Mouse (Mus musculus) neural tube, embryonic 14.5 days (tissue): ENCODE data around the gene Olfr763. TPM values are rescaled to one million over a fixed set of nuclear protein-coding genes. Genes with fewer than 3 reads are reported as not detected.

Experiments
- ATAC-seq: fragments of 200-750 bp; cut with Nextera tagmentation; 2 replicates; pipeline ENCODE4 v1.8.0; 2017; ENCODE audit warnings: low read depth, mild to moderate bottlenecking, moderate TSS enrichment, moderate library complexity
- H3K27ac ChIP-seq: fragments of 300-500 bp; sonication (generic); 2 replicates; pipeline ENCODE4 v1.5.1; 2014; ENCODE audit warnings: low read depth, mild to moderate bottlenecking, control low read depth, low read length, moderate library complexity, mixed read lengths
- H3K27me3 ChIP-seq: fragments of 300-500 bp; sonication (generic); 2 replicates; pipeline ENCODE4 v1.6.1; 2014; ENCODE audit warnings: low read length; ENCODE audit not compliant: control insufficient read depth, insufficient read depth
- H3K36me3 ChIP-seq: fragments of 300-500 bp; sonication (generic); 2 replicates; pipeline ENCODE4 v1.6.1; 2014; ENCODE audit warnings: low read length, mixed read lengths; ENCODE audit not compliant: control insufficient read depth, insufficient read depth
- H3K4me1 ChIP-seq: fragments of 300-500 bp; sonication (generic); 2 replicates; pipeline ENCODE4 v1.6.1; 2014; ENCODE audit warnings: low read length; ENCODE audit not compliant: control insufficient read depth, insufficient read depth
- H3K4me2 ChIP-seq: fragments of 300-500 bp; sonication (generic); 2 replicates; pipeline ENCODE4 v1.6.1; 2014; ENCODE audit warnings: mild to moderate bottlenecking, low read depth, low read length, control low read depth
- H3K4me3 ChIP-seq: fragments of 300-500 bp; sonication (generic); 2 replicates; pipeline ENCODE4 v1.5.1; 2014; ENCODE audit warnings: low read depth, low read length, control low read depth, mixed read lengths
- H3K9ac ChIP-seq: fragments of 300-500 bp; sonication (generic); replicated peaks from 2 replicates; pipeline ENCODE4 v1.6.1; 2014; ENCODE audit warnings: low read depth, mild to moderate bottlenecking, control low read depth, low read length, mixed read lengths
- H3K9me3 ChIP-seq: fragments of 300-500 bp; sonication (generic); 2 replicates; pipeline ENCODE4 v1.6.1; 2016; ENCODE audit warnings: low read length; ENCODE audit not compliant: control insufficient read depth
- WGBS: fragments of 180-500 bp; shearing (Covaris S2); extraction: QIAGEN DNeasy Blood & Tissue Kit; methylation state at CpG from one replicate; pipeline ENCODE4 v1.1.7; 2014; 5-methylcytosine and 5-hydroxymethylcytosine counted together
- polyA plus RNA-seq: library from polyadenylated mRNA; unstranded; fragments of >200 nt; fragmentation: Nextera tagmentation; extraction: Ambion mirVana; gene quantifications from 2 replicates; pipeline ENCODE4 v1.2.1, GENCODE M21; 2014

Gene Olfr763
- not detected in 2 replicates for polyA plus RNA-seq

- no peak for ATAC-seq
- no peak within 1 kb of the TSS for H3K4me2 ChIP-seq
- H3K27me3 ChIP-seq, result no peaks in the 10 kb centered on the region
- WGBS, result 70% methylated on average over 2 of the region's 2 CpGs
- H3K4me1 ChIP-seq, result no peaks in the 10 kb centered on the region
- no peak within 1 kb of the TSS for H3K9ac ChIP-seq
- H3K9me3 ChIP-seq, result no peaks in the 10 kb centered on the region
- H3K36me3 ChIP-seq, result no peaks in the 10 kb centered on the region
- H3K27ac ChIP-seq, result no peak within 1 kb of the TSS
- H3K4me3 ChIP-seq, result no peak within 1 kb of the TSS
Measured at GRCm38 (mm10) chr10:129010288-129010841, at the start of gene Olfr763. Gene Olfr763 (plus strand): TSS chr10:129010791.

GRCm38 (mm10) chr10:128964961-128965360 is 45.6 kb upstream of the Olfr763 start:
- no peaks in the 10 kb centered on the region for H3K4me1 ChIP-seq
- no peaks in the 10 kb centered on the region for H3K36me3 ChIP-seq
- H3K9me3 ChIP-seq, result no peaks in the 10 kb centered on the region
- H3K27me3 ChIP-seq, result no peaks in the 10 kb centered on the region
- H3K27ac ChIP-seq, result no peak overlapping the region
- no peak for ATAC-seq
- H3K4me3 ChIP-seq, result no peak overlapping the region
- no peak overlapping the region for H3K4me2 ChIP-seq
- 79% methylated on average over 2 of the region's 2 CpGs for WGBS
- H3K9ac ChIP-seq, result no peak overlapping the region

- no peak overlapping the region for H3K27ac ChIP-seq
- H3K9me3 ChIP-seq, result no peaks in the 10 kb centered on the region
- H3K9ac ChIP-seq, result no peak overlapping the region
- H3K4me1 ChIP-seq, result no peaks in the 10 kb centered on the region
- H3K4me3 ChIP-seq, result no peak overlapping the region
- H3K27me3 ChIP-seq, result no peaks in the 10 kb centered on the region
- no peaks in the 10 kb centered on the region for H3K36me3 ChIP-seq
- H3K4me2 ChIP-seq, result no peak overlapping the region
- ATAC-seq, result no peak
- 92% methylated on average over 6 of the region's 6 CpGs for WGBS
Measured at GRCm38 (mm10) chr10:128965871-128966270, 44.7 kb upstream of the Olfr763 start.

GRCm38 (mm10) chr10:128968341-128968749 is 42.2 kb upstream of the Olfr763 start:
- H3K9ac ChIP-seq, result no peak overlapping the region
- H3K27ac ChIP-seq, result no peak overlapping the region
- H3K27me3 ChIP-seq, result no peaks in the 10 kb centered on the region
- 62% methylated on average over 1 of the region's 1 CpGs for WGBS
- H3K4me2 ChIP-seq, result no peak overlapping the region
- H3K4me3 ChIP-seq, result no peak overlapping the region
- no peaks in the 10 kb centered on the region for H3K4me1 ChIP-seq
- no peaks in the 10 kb centered on the region for H3K9me3 ChIP-seq
- no peak for ATAC-seq
- H3K36me3 ChIP-seq, result no peaks in the 10 kb centered on the region

GRCm38 (mm10) chr10:128970740-128971250 is 39.8 kb upstream of the Olfr763 start:
- Histone ChIP-seq H3K4me2 (no peak overlapping the region), H3K9me3 (no peaks in the 10 kb centered on the region), H3K36me3 (no peaks in the 10 kb centered on the region), H3K4me3 (no peak overlapping the region), H3K9ac (no peak overlapping the region), H3K4me1 (no peaks in the 10 kb centered on the region), H3K27ac (no peak overlapping the region), H3K27me3 (no peaks in the 10 kb centered on the region)
- WGBS, result 50% methylated on average over 1 of the region's 1 CpGs
- no peak for ATAC-seq

GRCm38 (mm10) chr10:128972841-128973240 is 37.8 kb upstream of the Olfr763 start:
- no peaks in the 10 kb centered on the region for H3K27me3 ChIP-seq
- 80% methylated on average over 4 of the region's 4 CpGs for WGBS

GRCm38 (mm10) chr10:128976395-128976794 is 34.2 kb upstream of the Olfr763 start:
- no peak overlapping the region for H3K9ac ChIP-seq
- no peaks in the 10 kb centered on the region for H3K9me3 ChIP-seq
- H3K27ac ChIP-seq, result no peak overlapping the region
- H3K4me1 ChIP-seq, result no peaks in the 10 kb centered on the region
- no peak for ATAC-seq
- no peak overlapping the region for H3K4me2 ChIP-seq
- 58% methylated on average over 3 of the region's 3 CpGs for WGBS
- H3K27me3 ChIP-seq, result no peaks in the 10 kb centered on the region
- H3K36me3 ChIP-seq, result no peaks in the 10 kb centered on the region
- no peak overlapping the region for H3K4me3 ChIP-seq

More at GRCm38 (mm10) chr10:128972841-128973240, 37.8 kb upstream of the Olfr763 start:
- H3K9me3 ChIP-seq, result no peaks in the 10 kb centered on the region
- no peak overlapping the region for H3K4me2 ChIP-seq
- no peak overlapping the region for H3K4me3 ChIP-seq
- no peak for ATAC-seq
- H3K36me3 ChIP-seq, result no peaks in the 10 kb centered on the region
- no peak overlapping the region for H3K9ac ChIP-seq
- no peaks in the 10 kb centered on the region for H3K4me1 ChIP-seq
- H3K27ac ChIP-seq, result no peak overlapping the region

- WGBS, result 20% methylated on average over 9 of the region's 9 CpGs
- H3K9ac ChIP-seq, result 0 out of 2 replicates have a peak overlapping the region, but pooled peaks have one; percentile 11
- no peaks in the 10 kb centered on the region for H3K4me1 ChIP-seq
- H3K4me3 ChIP-seq, result no peak overlapping the region
- no peaks in the 10 kb centered on the region for H3K36me3 ChIP-seq
- no peak overlapping the region for H3K4me2 ChIP-seq
- H3K27me3 ChIP-seq, result no peaks in the 10 kb centered on the region
- H3K27ac ChIP-seq, result no peak overlapping the region
- ATAC-seq, result peak; percentile 88
- H3K9me3 ChIP-seq, result no peaks in the 10 kb centered on the region
Measured at GRCm38 (mm10) chr10:128977522-128978114, 33.0 kb upstream of the Olfr763 start.

- no peak for ATAC-seq
- Histone ChIP-seq H3K9ac (no peak overlapping the region), H3K4me1 (no peaks in the 10 kb centered on the region), H3K27me3 (no peaks in the 10 kb centered on the region), H3K4me2 (no peak overlapping the region), H3K4me3 (no peak overlapping the region), H3K9me3 (no peaks in the 10 kb centered on the region), H3K36me3 (no peaks in the 10 kb centered on the region), H3K27ac (no peak overlapping the region)
- WGBS, result 76% methylated on average over 3 of the region's 3 CpGs
Measured at GRCm38 (mm10) chr10:128980644-128981365, 29.8 kb upstream of the Olfr763 start.
